Mouse (Mus musculus) layer of hippocampus, postnatal 36 days (tissue): Measurements from ENCODE around the gene 9130230L23Rik. TPM values are rescaled to one million over a fixed set of nuclear protein-coding genes. Genes with fewer than 3 reads are reported as not detected.
"Not testable (repeated sequence)": the region's sequence is repeated elsewhere in the genome, so short reads cannot be mapped to it uniquely, and the experiment has no call there.

ENCODE experiments used
- DNase-seq, 2 experiments: peaks; one replicate each; pipeline ENCODE4 v3.0.0; 2022
- total RNA-seq, 2 experiments: library from RNA; stranded (reverse); gene quantifications; 2 replicates each; pipeline ENCODE4 v1.2.3; 2021

9130230L23Rik gene
- total RNA-seq, 2 experiments from 2014 or later, result not detected

- DNase-seq, result no peak
Observed at GRCm38 (mm10) chr5:66005041-66005678, 1.1 kb upstream of the 9130230L23Rik start.

- no peak for DNase-seq
Observed at GRCm38 (mm10) chr5:66001232-66001631, 2.9 kb downstream of the 9130230L23Rik start.

- no peak for DNase-seq
Observed at GRCm38 (mm10) chr5:66000567-66001125, 3.4 kb downstream of the 9130230L23Rik start.

GRCm38 (mm10) chr5:66000074-66000473, 4.0 kb downstream of the 9130230L23Rik start:
- no peak for DNase-seq

GRCm38 (mm10) chr5:65999106-65999505, 5.0 kb downstream of the 9130230L23Rik start:
- no peak for DNase-seq

- no peak for DNase-seq
Observed at GRCm38 (mm10) chr5:65997813-65998212, 6.3 kb downstream of the 9130230L23Rik start.

- DNase-seq, result no peak
Observed at GRCm38 (mm10) chr5:65994643-65995042, 9.4 kb downstream of the 9130230L23Rik start.

GRCm38 (mm10) chr5:65991191-65991590, 12.9 kb downstream of the 9130230L23Rik start:
- no peak for DNase-seq

- DNase-seq, result not testable (repeated sequence)
Observed at GRCm38 (mm10) chr5:65987004-65987403, 17.1 kb downstream of the 9130230L23Rik start.

GRCm38 (mm10) chr5:65986426-65986825, 17.7 kb downstream of the 9130230L23Rik start:
- no peak for DNase-seq

GRCm38 (mm10) chr5:65975731-65976130, 28.4 kb downstream of the 9130230L23Rik start:
- DNase-seq, result no peak

- DNase-seq, result no peak
Observed at GRCm38 (mm10) chr5:65973189-65973588, 30.9 kb downstream of the 9130230L23Rik start.

GRCm38 (mm10) chr5:65968004-65968403, 36.1 kb downstream of the 9130230L23Rik start:
- no peak for DNase-seq

GRCm38 (mm10) chr5:65967091-65967490, 37.0 kb downstream of the 9130230L23Rik start:
- no peak for DNase-seq

GRCm38 (mm10) chr5:65965771-65966279, 38.3 kb downstream of the 9130230L23Rik start:
- no peak for DNase-seq

GRCm38 (mm10) chr5:65963291-65963690, 40.8 kb downstream of the 9130230L23Rik start:
- no peak for DNase-seq

- no peak for DNase-seq
Observed at GRCm38 (mm10) chr5:65960597-65960950, 43.5 kb downstream of the 9130230L23Rik start.

GRCm38 (mm10) chr5:65959893-65960596, 44.0 kb downstream of the 9130230L23Rik start:
- no peak for DNase-seq

- DNase-seq, result no peak
Observed at GRCm38 (mm10) chr5:65958597-65958996, 45.5 kb downstream of the 9130230L23Rik start.

- DNase-seq, result no peak
Observed at GRCm38 (mm10) chr5:65956144-65957008, 47.7 kb downstream of the 9130230L23Rik start.

GRCm38 (mm10) chr5:65955343-65956143, 48.5 kb downstream of the 9130230L23Rik start:
- peak; percentile 65 to 67 for DNase-seq
